Mouse (Mus musculus) liver, postnatal 0 days (tissue): ENCODE measurements at regions not wholly inside any gene's neighbourhood (a gene's known extent, or its start where the extent isn't known, plus 50 kb on each side); places are given as distances from the start of the nearest gene placed in this dataset.
A peak's percentile ranks its signal among the peaks of the same experiment; 100 is the strongest.

Experiments
- ATAC-seq: fragments of 200-750 bp; cut with Nextera tagmentation; 2 replicates; pipeline ENCODE4 v1.8.0; 2017; ENCODE audit warnings: mild to moderate bottlenecking, moderate library complexity
- DNase-seq: peaks from one replicate; pipeline ENCODE4 v3.0.0-alpha.2; 2016
- H3K27ac ChIP-seq: fragments of 300-500 bp; sonication (generic); 2 replicates; pipeline ENCODE4 v1.5.1; 2014; ENCODE audit warnings: antibody characterized with exemption, moderate library complexity, mild to moderate bottlenecking, low read depth
- H3K27me3 ChIP-seq: fragments of 300-500 bp; sonication (generic); 2 replicates; pipeline ENCODE4 v1.6.1; 2014; ENCODE audit warnings: low read length, control low read depth, mixed read lengths; ENCODE audit not compliant: insufficient read depth
- H3K36me3 ChIP-seq: fragments of 300-500 bp; sonication (generic); replicated peaks from 2 replicates; pipeline ENCODE4 v1.6.1; 2014; ENCODE audit warnings: mild to moderate bottlenecking, control low read depth, low read length, moderate library complexity, mixed read lengths; ENCODE audit not compliant: insufficient read depth
- H3K4me1 ChIP-seq: fragments of 300-500 bp; sonication (generic); 2 replicates; pipeline ENCODE4 v1.6.1; 2014; ENCODE audit warnings: antibody characterized with exemption, mild to moderate bottlenecking, control low read depth; ENCODE audit not compliant: insufficient read depth
- H3K4me2 ChIP-seq: fragments of 300-500 bp; sonication (generic); 2 replicates; pipeline ENCODE4 v1.6.1; 2014; ENCODE audit warnings: low read depth, mild to moderate bottlenecking, low read length, moderate library complexity, mixed read lengths
- H3K4me3 ChIP-seq: fragments of 300-500 bp; sonication (generic); 2 replicates; pipeline ENCODE4 v1.5.1; 2014; ENCODE audit warnings: low read depth, low read length
- H3K9ac ChIP-seq: fragments of 300-500 bp; sonication (generic); replicated peaks from 2 replicates; pipeline ENCODE4 v1.6.1; 2014; ENCODE audit warnings: mild to moderate bottlenecking, moderate library complexity
- H3K9me3 ChIP-seq: fragments of 300-500 bp; sonication (generic); 2 replicates; pipeline ENCODE4 v1.6.1; 2016; ENCODE audit warnings: mild to moderate bottlenecking, control low read depth, low read length, mixed read lengths
- CTCF ChIP-seq: sonication (generic); IDR thresholded peaks from 2 replicates; pipeline ENCODE4 v1.5.1; 2016; ENCODE audit warnings: antibody characterized with exemption, low read depth
- EP300 ChIP-seq: IDR thresholded peaks from 2 replicates; pipeline ENCODE4 v1.6.1; 2016; ENCODE audit warnings: antibody characterized with exemption, low read depth, mild to moderate bottlenecking
- WGBS: fragments of 180-500 bp; shearing (Covaris S2); extraction: QIAGEN DNeasy Blood & Tissue Kit; methylation state at CpG from one replicate; pipeline ENCODE4 v1.1.7; 2014; ENCODE audit not compliant: insufficient replicate concordance; 5-methylcytosine and 5-hydroxymethylcytosine counted together

- 65% methylated on average over 5 of the region's 5 CpGs for WGBS
- H3K9me3 ChIP-seq = no peaks in the 10 kb centered on the region
Measured at GRCm38 (mm10) chr12:90398564-90398963, 339.7 kb downstream of the Dio2 start.

More at GRCm38 (mm10) chr12:90398564-90398963, 339.7 kb downstream of the Dio2 start:
- no peak overlapping the region for H3K4me2 ChIP-seq
- no peaks in the 10 kb centered on the region for H3K4me1 ChIP-seq
- no peak overlapping the region for H3K9ac ChIP-seq
- no peak overlapping the region for H3K27ac ChIP-seq
- peak; percentile 39 for TF ChIP-seq CTCF
- TF ChIP-seq EP300 = no peak
- no peaks in the 10 kb centered on the region for H3K27me3 ChIP-seq
- no peak overlapping the region for H3K4me3 ChIP-seq
- H3K36me3 ChIP-seq = no peaks in the 10 kb centered on the region
- ATAC-seq (no peak), DNase-seq (no peak)
